Mouse (Mus musculus) liver, adult 2 months (tissue): ENCODE results near the gene Tmem131l.

Source experiments
- CTCF ChIP-seq: fragments of 200-500 bp; IDR thresholded peaks from 2 replicates; pipeline ENCODE4 v1.5.1; 2011; ENCODE audit warnings: low read depth, low read length, control low read depth
- POLR2A ChIP-seq: fragments of 200-500 bp; IDR thresholded peaks from 2 replicates; pipeline ENCODE4 v1.6.1; 2011; ENCODE audit warnings: low read length, control low read depth; ENCODE audit not compliant: insufficient read depth; ENCODE audit errors: extremely low read depth

DNA sequence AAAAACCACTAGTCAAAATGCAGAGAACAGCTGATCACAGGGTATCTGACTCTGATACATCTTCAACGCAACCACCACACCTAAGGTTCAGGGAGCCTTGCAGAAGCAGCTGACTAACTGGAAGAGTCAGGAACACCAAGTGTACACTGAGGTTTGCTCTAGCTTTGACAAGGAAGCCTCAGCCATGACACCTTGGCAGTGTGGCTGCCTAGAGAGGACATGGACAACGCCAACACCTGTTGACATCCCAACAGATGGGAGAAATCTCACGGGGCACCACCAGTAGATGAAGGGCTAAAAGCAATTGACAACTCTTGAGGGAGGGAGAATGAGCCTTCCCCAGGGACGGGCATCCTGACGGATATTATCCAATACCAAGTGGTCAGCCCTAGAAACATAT lies 144.9 kb downstream of the Tmem131l start:
- TF ChIP-seq POLR2A (no peak), CTCF (no peak)
